Comparison of ENCODE assay signal across 8 mouse cellular contexts in the genomic region with DNA sequence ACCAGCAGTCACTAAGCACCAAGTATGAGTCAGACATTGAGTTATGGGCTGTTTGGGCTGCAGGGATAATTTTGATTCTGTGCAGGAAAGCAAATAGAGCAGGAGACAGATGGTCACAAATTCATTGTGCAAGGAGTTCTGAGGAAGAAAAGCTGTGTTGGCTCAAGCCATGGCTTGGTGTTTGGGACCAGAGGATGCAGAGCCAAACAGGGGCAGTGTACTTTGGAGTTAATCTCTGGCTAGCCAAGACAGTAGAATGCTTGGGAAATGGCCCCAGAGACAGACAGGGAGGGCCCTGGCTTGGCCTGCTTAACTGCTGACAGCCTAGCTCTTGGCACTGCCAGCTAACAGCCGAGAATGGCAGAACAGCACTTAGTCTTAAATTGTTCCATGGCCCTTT.
DNase-seq lines count a peak whose midpoint lies in the region; ATAC-seq and TF ChIP-seq lines count a peak whose summit lies in the region.
"Had no signal": no experiment of that assay in that cellular context is flagged by ENCODE, and none has a peak within 500 bp of the region (broad histone marks: within the 10 kb centered on the region; RNA-seq: fewer than 3 reads in every experiment).

No protein-coding gene starts in this region.

- ATAC-seq in megakaryocyte progenitor cell, adult 5-6 weeks (replicated peaks; ENCODE audit: poor library complexity), result no peak

- H3K4me3 ChIP-seq in left cerebral cortex, adult 2 months, result no peak overlapping the region
- H3K4me3 ChIP-seq: erythroblast, embryonic 14.5 days had no signal

- DNase-seq in right cerebral cortex, adult 18-20 months, result peak; percentile 41
- no peak for DNase-seq in right cerebral cortex, postnatal 14 days
- DNase-seq in frontal cortex, postnatal 10 days (ENCODE audit: low spot score in 2 of 2), result peak; percentile 13 to 25
- DNase-seq in left cerebral cortex, adult 2 months (ENCODE audit: extremely low spot score in 1 of 2, low spot score in 2 of 2), result peak; percentile 18 to 25
- no peak for DNase-seq in MN1 (ENCODE audit: low spot score)
- DNase-seq in kidney, adult 11 months, result no peak

- intact Hi-C loops in left cerebral cortex, adult 2 months (cut with DNase I), result loop anchor here (5.0 kb wide), 1 partner anchor 235 kb away; a partner anchor contains a TSS

- H3K27ac ChIP-seq in left cerebral cortex, adult 2 months, result peak overlapping the region; percentile 21; the same call in 1 of the 2 replicates

- no peak for TF ChIP-seq CTCF in left cerebral cortex, adult 2 months (IDR thresholded peaks at IDR 0.05)

Comparison
In these comparisons a context has a peak if more than half of its experiments do, and no peak if none do; other contexts are left out.
1. DNase-seq: peak in right cerebral cortex, adult 18-20 months (single experiment), frontal cortex, postnatal 10 days (2 of 2) and left cerebral cortex, adult 2 months (2 of 2); none in right cerebral cortex, postnatal 14 days (single experiment), MN1 (single experiment) and kidney, adult 11 months (single experiment).